Mouse (Mus musculus): ENCODE results near the gene Egfl8. TPM values are rescaled to one million over a fixed set of nuclear protein-coding genes. Genes with fewer than 3 reads are reported as not detected.

Gene Egfl8
- polyA plus RNA-seq, 1 experiment from 2014 or later = 2.8 TPM

DNA sequence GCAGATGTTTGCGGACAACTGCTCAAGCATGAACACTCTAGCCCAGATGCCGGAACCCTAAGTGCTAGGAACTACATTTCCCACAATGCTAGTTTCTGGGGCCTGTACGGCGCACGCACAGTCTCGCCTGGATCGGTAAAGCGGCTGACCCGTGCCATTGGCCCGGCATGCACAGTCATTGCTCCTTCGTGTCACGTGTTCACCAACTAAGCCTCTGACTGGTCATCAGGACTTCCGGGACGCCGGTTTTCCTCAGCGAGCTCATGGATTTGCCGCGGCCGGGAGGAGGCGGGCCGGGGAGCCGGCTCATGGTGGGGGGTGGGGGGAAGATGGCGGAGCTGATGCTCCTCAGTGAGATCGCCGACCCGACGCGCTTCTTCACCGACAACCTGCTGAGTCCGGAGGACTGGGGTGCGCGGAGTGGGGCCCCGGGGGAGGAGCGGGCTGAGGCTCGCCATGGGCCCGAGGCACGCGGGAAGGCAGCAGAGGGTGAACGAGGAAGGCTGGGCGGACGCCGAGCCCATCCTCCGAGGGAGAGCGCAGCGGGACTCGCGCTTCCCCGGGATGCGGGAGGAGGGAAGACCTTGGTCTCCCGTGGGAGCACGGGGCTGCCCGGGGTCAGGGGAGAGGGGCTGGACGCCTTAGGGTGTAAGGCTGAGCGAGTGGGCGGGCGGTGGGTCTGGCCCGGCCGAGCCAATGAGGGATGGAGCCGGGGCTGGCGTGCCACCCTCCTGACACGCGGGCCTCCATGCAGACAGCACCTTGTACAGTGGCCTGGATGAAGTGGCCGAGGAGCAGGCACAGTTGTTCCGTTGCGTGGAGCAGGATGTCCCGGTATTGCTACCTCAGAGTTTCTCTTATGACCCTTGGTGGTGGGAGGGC lies 31.4 kb upstream of the Egfl8 start, which contains the start of gene Atf6b:
Atf6b (plus strand) TSS at position 241 of the 882 bp plus-strand sequence.
- Histone ChIP-seq H3K4me2 (peak within 1 kb of the TSS; percentile 91), H3K27me3 (no peaks in the 10 kb centered on the region), H3K9ac (peak within 1 kb of the TSS; percentile 84), H3K4me1 (peaks cover 28% of the 10 kb centered on the region), H3K9me3 (no peaks in the 10 kb centered on the region), H3K27ac (peak within 1 kb of the TSS; percentile 66), H3K4me3 (peak within 1 kb of the TSS; percentile 97), H3K36me3 (peaks cover 32% of the 10 kb centered on the region)
- 1% methylated on average over 66 of the region's 66 CpGs for WGBS
- ATAC-seq (ENCODE audit: borderline replicate concordance, extremely low read depth, low FRiP score, low TSS enrichment) = peak; percentile 96

GRCm38 (mm10) chr17:34645831-34646511 lies 30.2 kb upstream of the Egfl8 start:
- H3K4me1 ChIP-seq = peaks cover 32% of the 10 kb centered on the region
- peaks cover 22% of the 10 kb centered on the region for H3K36me3 ChIP-seq
- H3K9ac ChIP-seq = no peak overlapping the region
- no peaks in the 10 kb centered on the region for H3K9me3 ChIP-seq
- no peak for ATAC-seq (ENCODE audit: borderline replicate concordance, extremely low read depth, low FRiP score, low TSS enrichment)
- H3K27ac ChIP-seq = peak overlapping the region; percentile 2
- no peaks in the 10 kb centered on the region for H3K27me3 ChIP-seq
- H3K4me3 ChIP-seq = peak overlapping the region; percentile 97
- peak overlapping the region; percentile 66 for H3K4me2 ChIP-seq
- 78% methylated on average over 30 of the region's 30 CpGs for WGBS

DNA sequence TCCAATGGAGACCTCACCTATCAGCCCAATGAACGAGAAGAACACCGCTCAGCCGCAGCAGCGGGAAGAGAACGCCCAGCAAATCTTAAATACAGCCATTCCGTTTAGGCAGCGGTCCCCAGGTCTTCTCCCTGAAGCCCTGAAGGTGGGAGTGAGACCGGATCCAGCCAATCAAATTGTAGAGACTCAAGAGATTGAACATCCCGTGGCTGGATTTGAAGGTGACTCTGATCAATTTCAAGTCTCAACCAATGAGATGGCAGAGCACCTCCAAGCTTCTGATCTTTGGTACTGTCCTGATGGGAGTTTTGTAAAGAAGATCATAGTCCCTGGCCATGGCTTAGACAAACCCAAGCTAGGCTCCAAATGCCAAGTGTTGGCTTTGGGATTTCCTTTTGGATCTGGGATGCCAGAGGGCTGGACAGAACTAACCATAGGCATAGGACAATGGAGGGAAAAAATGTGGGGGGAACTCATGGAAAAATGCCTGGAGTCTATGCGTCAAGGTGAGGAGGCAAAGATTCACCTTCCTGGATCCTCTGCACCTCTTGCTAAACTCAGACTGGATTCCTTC lies 29.6 kb upstream of the Egfl8 start:
- peaks cover 16% of the 10 kb centered on the region for H3K36me3 ChIP-seq
- no peaks in the 10 kb centered on the region for H3K9me3 ChIP-seq
- 36% methylated on average over 10 of the region's 10 CpGs for WGBS
- H3K27ac ChIP-seq = peak overlapping the region; percentile 65; the same call in 1 of the 2 replicates
- H3K4me2 ChIP-seq = peak overlapping the region; percentile 66
- peak overlapping the region; percentile 57; the same call in 1 of the 2 replicates for H3K9ac ChIP-seq
- no peak for ATAC-seq (ENCODE audit: borderline replicate concordance, extremely low read depth, low FRiP score, low TSS enrichment)
- peaks cover 36% of the 10 kb centered on the region for H3K4me1 ChIP-seq
- H3K4me3 ChIP-seq = peak overlapping the region; percentile 59
- no peaks in the 10 kb centered on the region; the same call in 1 of the 2 replicates for H3K27me3 ChIP-seq

- H3K9ac ChIP-seq = peak within 1 kb of the TSS; percentile 57
- peak within 1 kb of the TSS; percentile 65 for H3K27ac ChIP-seq
- no peaks in the 10 kb centered on the region; the same call in 1 of the 2 replicates for H3K27me3 ChIP-seq
- H3K4me1 ChIP-seq = peaks cover 36% of the 10 kb centered on the region
- H3K9me3 ChIP-seq = no peaks in the 10 kb centered on the region
- H3K36me3 ChIP-seq = peaks cover 10% of the 10 kb centered on the region
- H3K4me3 ChIP-seq = peak within 1 kb of the TSS; percentile 59
- peak within 1 kb of the TSS; percentile 66 for H3K4me2 ChIP-seq
- under 1% methylated on average over 16 of the region's 16 CpGs for WGBS
- ATAC-seq (ENCODE audit: borderline replicate concordance, extremely low read depth, low FRiP score, low TSS enrichment) = peak; percentile 81
Observed at GRCm38 (mm10) chr17:34644608-34645007, 28.8 kb upstream of the Egfl8 start, which contains the start of gene Fkbpl. Fkbpl (plus strand) TSS chr17:34644764.

DNA sequence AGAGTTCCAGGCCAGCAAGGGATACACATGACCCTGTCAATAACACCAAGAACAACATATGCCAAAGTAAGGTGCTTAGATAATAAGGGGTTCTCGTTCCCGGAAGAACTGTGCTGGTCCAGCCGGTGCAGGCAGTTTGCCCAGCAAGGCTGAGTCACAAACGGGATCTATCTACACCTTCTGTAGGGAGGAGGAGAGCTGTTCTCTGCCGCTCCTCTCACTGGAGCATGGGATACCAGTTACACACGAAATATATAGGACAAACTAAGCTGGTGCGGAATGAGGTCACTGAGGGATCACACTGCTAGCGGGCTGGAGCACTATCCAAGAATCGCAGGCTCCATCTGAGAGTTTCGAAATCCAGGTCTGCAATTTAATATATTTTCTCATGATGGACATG lies 28.2 kb upstream of the Egfl8 start:
- H3K27me3 ChIP-seq = no peaks in the 10 kb centered on the region; the same call in 1 of the 2 replicates
- H3K4me2 ChIP-seq = no peak overlapping the region
- H3K27ac ChIP-seq = no peak overlapping the region
- H3K4me1 ChIP-seq = peaks cover 36% of the 10 kb centered on the region
- H3K4me3 ChIP-seq = no peak overlapping the region
- no peak overlapping the region for H3K9ac ChIP-seq
- 0 out of 2 replicates have a peak, but pooled peaks cover 3% of the 10 kb centered on the region for H3K36me3 ChIP-seq
- no peaks in the 10 kb centered on the region for H3K9me3 ChIP-seq
- ATAC-seq (ENCODE audit: borderline replicate concordance, extremely low read depth, low FRiP score, low TSS enrichment) = no peak
- WGBS = 77% methylated on average over 10 of the region's 10 CpGs

- H3K4me3 ChIP-seq = no peak overlapping the region
- H3K27me3 ChIP-seq = no peaks in the 10 kb centered on the region; the same call in 1 of the 2 replicates
- no peak for ATAC-seq (ENCODE audit: borderline replicate concordance, extremely low read depth, low FRiP score, low TSS enrichment)
- peaks cover 34% of the 10 kb centered on the region for H3K4me1 ChIP-seq
- H3K36me3 ChIP-seq = 0 out of 2 replicates have a peak, but pooled peaks cover 3% of the 10 kb centered on the region
- no peak overlapping the region for H3K4me2 ChIP-seq
- no peak overlapping the region for H3K9ac ChIP-seq
- no peaks in the 10 kb centered on the region for H3K9me3 ChIP-seq
- H3K27ac ChIP-seq = no peak overlapping the region
- 81% methylated on average over 4 of the region's 4 CpGs for WGBS
Observed at GRCm38 (mm10) chr17:34643379-34643778, 27.6 kb upstream of the Egfl8 start.

DNA sequence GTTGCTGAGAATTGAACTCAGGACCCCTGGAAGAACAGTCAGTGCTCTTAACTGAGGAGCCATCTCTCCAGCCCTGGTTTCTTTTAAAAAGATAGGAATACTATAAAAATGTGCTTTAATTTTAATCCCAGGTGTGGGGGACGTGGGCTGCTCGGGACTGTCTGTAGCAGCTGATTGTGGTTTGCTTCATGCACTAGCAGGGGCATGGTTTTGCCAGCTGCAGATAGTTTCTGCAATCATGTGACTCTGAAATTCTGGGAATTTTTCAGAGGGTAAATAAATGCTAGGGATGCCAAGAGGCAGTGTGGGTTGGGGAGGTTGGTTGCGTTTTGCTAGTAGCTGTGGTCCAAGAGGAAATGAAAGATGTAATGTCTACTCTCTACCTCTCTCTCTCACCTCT lies 26.2 kb upstream of the Egfl8 start:
- ATAC-seq (ENCODE audit: borderline replicate concordance, extremely low read depth, low FRiP score, low TSS enrichment) = no peak
- 71% methylated on average over 3 of the region's 3 CpGs for WGBS

DNA sequence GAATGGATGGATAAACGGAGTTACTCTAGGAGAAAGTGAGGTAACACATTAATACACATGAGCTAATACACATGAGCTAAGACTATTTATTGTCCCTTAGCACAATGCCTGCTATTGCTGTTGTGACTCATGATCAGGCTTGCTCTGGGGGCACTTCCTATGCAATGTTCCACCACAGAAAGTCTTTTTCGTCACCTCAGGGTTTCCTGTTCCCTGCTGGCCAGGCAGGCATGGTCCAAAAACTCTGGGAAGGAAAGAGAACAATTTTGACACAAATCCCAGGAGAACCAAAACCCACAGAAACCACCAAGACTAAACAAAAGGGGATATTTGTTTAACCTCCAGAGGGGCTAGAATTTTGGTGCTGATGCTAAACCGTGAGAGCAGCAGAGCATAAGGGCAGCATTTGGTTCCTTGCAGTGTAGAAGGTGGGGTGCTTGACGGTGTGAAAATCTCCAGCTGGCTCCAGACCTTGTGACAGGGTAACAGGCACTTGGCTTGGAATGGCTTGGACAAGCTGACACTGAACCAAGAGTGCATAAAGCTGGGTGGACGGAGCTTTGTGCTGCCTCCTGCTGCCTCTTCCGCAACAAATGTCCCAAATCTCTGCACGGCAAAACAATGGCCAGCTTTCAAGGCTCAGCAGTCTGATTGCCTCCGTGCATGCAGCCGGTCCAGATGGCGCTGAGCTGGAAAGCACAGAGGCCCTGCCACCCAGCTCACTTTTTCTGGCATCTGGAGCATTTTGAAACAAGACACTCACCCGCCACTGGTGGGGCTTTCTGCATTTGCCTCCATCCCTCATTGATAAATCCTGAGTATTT lies 25.2 kb upstream of the Egfl8 start:
- WGBS = 16% methylated on average over 11 of the region's 11 CpGs
- H3K36me3 ChIP-seq = 0 out of 2 replicates have a peak, but pooled peaks cover 3% of the 10 kb centered on the region
- H3K9ac ChIP-seq = no peak overlapping the region
- ATAC-seq (ENCODE audit: borderline replicate concordance, extremely low read depth, low FRiP score, low TSS enrichment) = no peak
- peaks cover 21% of the 10 kb centered on the region for H3K27me3 ChIP-seq
- H3K4me2 ChIP-seq = no peak overlapping the region
- peaks cover 18% of the 10 kb centered on the region for H3K4me1 ChIP-seq
- H3K27ac ChIP-seq = peak overlapping the region; percentile 30; the same call in 1 of the 2 replicates
- H3K4me3 ChIP-seq = no peak overlapping the region
- H3K9me3 ChIP-seq = no peaks in the 10 kb centered on the region

More for the DNA sequence above, 26.2 kb upstream of the Egfl8 start:
- Histone ChIP-seq H3K27ac (no peak overlapping the region), H3K4me1 (peaks cover 25% of the 10 kb centered on the region), H3K4me2 (no peak overlapping the region), H3K36me3 (0 out of 2 replicates have a peak, but pooled peaks cover 3% of the 10 kb centered on the region), H3K9ac (no peak overlapping the region), H3K9me3 (no peaks in the 10 kb centered on the region), H3K27me3 (peaks cover 13% of the 10 kb centered on the region; the same call in 1 of the 2 replicates), H3K4me3 (no peak overlapping the region)

DNA sequence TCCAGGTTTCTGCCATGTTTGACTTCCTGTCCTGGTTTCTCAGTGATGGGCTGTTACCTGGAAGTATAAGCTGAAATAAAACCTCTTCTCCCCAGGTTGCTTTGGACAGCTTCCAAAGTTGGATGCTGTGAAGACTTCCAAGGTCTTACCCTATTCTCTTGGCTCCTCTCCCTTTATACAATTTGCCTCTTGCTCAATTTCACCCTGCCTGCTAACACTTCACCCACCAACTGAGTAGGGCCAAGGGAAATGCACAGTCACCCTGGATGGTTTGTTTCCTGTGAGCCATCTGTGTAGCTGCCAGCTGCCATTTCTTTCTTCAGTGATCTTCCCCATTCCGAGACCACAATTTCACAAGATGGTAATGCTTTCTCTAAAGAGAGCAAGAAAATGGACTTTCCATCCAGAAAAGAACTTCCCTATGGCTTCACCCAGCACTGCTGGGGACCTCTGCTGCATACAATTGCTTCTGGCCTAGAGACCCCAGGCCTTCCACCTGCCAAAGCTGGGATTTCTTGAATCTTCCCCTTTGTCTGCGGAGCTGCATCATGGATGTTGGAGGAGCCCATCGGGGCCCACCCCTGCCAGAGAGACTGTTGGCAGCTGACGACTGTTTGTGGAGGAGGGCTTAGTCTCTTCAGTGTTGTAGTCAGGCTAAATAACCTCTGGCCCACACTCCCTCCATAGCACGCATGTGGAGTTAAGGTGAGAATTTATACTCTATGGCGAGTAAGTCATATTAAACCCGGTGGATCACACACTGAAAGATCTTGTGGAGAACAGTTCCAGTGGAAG lies 23.9 kb upstream of the Egfl8 start:
- no peak overlapping the region for H3K4me2 ChIP-seq
- H3K4me1 ChIP-seq = peaks cover 8% of the 10 kb centered on the region; the same call in 1 of the 2 replicates
- peaks cover 31% of the 10 kb centered on the region for H3K27me3 ChIP-seq
- 82% methylated on average over 7 of the region's 7 CpGs for WGBS
- no peaks in the 10 kb centered on the region for H3K9me3 ChIP-seq
- H3K9ac ChIP-seq = no peak overlapping the region
- no peak for ATAC-seq (ENCODE audit: borderline replicate concordance, extremely low read depth, low FRiP score, low TSS enrichment)
- H3K36me3 ChIP-seq = no peaks in the 10 kb centered on the region
- no peak overlapping the region for H3K4me3 ChIP-seq
- no peak overlapping the region for H3K27ac ChIP-seq

DNA sequence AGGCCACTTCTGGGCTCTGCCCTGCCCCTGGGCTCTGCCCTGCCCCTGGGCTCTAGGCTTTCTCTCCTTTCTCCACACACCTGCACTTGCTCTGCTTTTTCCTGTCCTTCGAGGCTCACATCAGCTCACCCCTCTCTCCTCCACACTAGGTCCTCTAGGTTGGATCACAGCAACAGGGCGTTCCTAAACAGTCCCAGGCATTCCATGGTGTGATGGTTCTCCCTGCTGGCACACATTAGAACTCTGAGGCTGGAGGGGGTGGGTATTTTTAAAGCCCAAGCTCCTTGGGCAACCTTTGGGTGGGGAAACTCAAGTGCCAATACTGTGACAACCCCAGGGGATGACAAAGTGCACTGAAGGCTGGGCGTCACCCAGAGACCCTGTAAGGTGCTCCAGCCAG lies 21.7 kb upstream of the Egfl8 start:
- no peak overlapping the region for H3K4me3 ChIP-seq
- H3K9ac ChIP-seq = no peak overlapping the region
- no peak overlapping the region for H3K27ac ChIP-seq
- 56% methylated on average over 3 of the region's 3 CpGs for WGBS
- H3K27me3 ChIP-seq = peaks cover 53% of the 10 kb centered on the region
- H3K4me1 ChIP-seq = peaks cover 11% of the 10 kb centered on the region
- H3K9me3 ChIP-seq = no peaks in the 10 kb centered on the region
- no peak overlapping the region for H3K4me2 ChIP-seq
- ATAC-seq (ENCODE audit: borderline replicate concordance, extremely low read depth, low FRiP score, low TSS enrichment) = no peak
- H3K36me3 ChIP-seq = no peaks in the 10 kb centered on the region
